Mouse (Mus musculus) myocyte (in vitro differentiated cells): ENCODE measurements at regions not wholly inside any gene's neighbourhood (a gene's known extent, or its start where the extent isn't known, plus 50 kb on each side); places are given as distances from the start of the nearest gene placed in this dataset.
A peak's percentile ranks its signal among the peaks of the same experiment; 100 is the strongest.

Source experiments
- H3K27me3 ChIP-seq: one replicate; pipeline ENCODE4 v1.6.1; 2011; ENCODE audit not compliant: control insufficient read depth, insufficient read depth, insufficient read length
- H3K36me3 ChIP-seq: one replicate; pipeline ENCODE4 v1.6.1; 2011; ENCODE audit not compliant: control insufficient read depth, insufficient read depth
- H3K4me2 ChIP-seq: one replicate; pipeline ENCODE4 v1.6.1; 2011; ENCODE audit warnings: low read depth, control low read depth
- H3K4me3 ChIP-seq: one replicate; pipeline ENCODE4 v1.5.1; 2011; ENCODE audit warnings: mild to moderate bottlenecking, control low read depth, moderate library complexity
- H3K79me2 ChIP-seq: one replicate; pipeline ENCODE4 v1.6.1; 2011; ENCODE audit not compliant: control insufficient read depth, insufficient read depth
- H3ac ChIP-seq: one replicate; pipeline ENCODE4 v1.6.1; 2011; ENCODE audit not compliant: control insufficient read depth, insufficient read length
- CEBPB ChIP-seq: IDR thresholded peaks from 2 replicates; pipeline ENCODE4 v1.6.1; 2011; ENCODE audit warnings: mild to moderate bottlenecking, moderate library complexity; ENCODE audit not compliant: poor library complexity, insufficient read depth, severe bottlenecking
- E2F4 ChIP-seq: IDR thresholded peaks from one replicate; pipeline ENCODE4 v1.6.1; 2011; ENCODE audit warnings: mild to moderate bottlenecking, control low read depth, moderate library complexity; ENCODE audit not compliant: insufficient read depth
- MAX ChIP-seq: IDR thresholded peaks from one replicate; pipeline ENCODE4 v1.6.1; 2011; ENCODE audit warnings: low read depth, mild to moderate bottlenecking, control low read depth
- MYOD1 ChIP-seq, 3 experiments: IDR thresholded peaks; one replicate each; pipeline ENCODE4 v1.6.1; 2011; ENCODE audit warnings: control low read depth in 2 of 3, low read depth in 2 of 3, mild to moderate bottlenecking in 2 of 3, moderate library complexity in 1 of 3; ENCODE audit not compliant: insufficient read length in 2 of 3, control insufficient read depth in 1 of 3
- MYOG ChIP-seq, 3 experiments: IDR thresholded peaks; one replicate each; pipeline ENCODE4 v1.6.1; 2011; ENCODE audit warnings: control low read depth in 2 of 3, low read depth in 2 of 3, mild to moderate bottlenecking in 2 of 3; ENCODE audit not compliant: insufficient read length in 2 of 3, control insufficient read depth in 1 of 3, insufficient read depth in 1 of 3
- POLR2A ChIP-seq: IDR thresholded peaks from one replicate; pipeline ENCODE4 v1.6.1; 2011; ENCODE audit warnings: low read depth, mild to moderate bottlenecking, control low read depth, moderate library complexity; ENCODE audit not compliant: insufficient read length
- POLR2AphosphoS2 ChIP-seq: IDR thresholded peaks from one replicate; pipeline ENCODE4 v1.6.1; 2011; ENCODE audit warnings: low read depth, control low read depth; ENCODE audit not compliant: insufficient read length
- REST ChIP-seq: IDR thresholded peaks from one replicate; pipeline ENCODE4 v1.6.1; 2011; ENCODE audit warnings: mild to moderate bottlenecking, control low read depth, moderate library complexity; ENCODE audit not compliant: insufficient read depth, insufficient read length
- SRF ChIP-seq: IDR thresholded peaks from one replicate; pipeline ENCODE4 v1.6.1; 2011; ENCODE audit warnings: low read depth; ENCODE audit not compliant: control insufficient read depth, insufficient read length
- TCF12 ChIP-seq: IDR thresholded peaks from one replicate; pipeline ENCODE4 v1.6.1; 2011; ENCODE audit warnings: mild to moderate bottlenecking, control low read depth; ENCODE audit not compliant: poor library complexity, insufficient read depth, severe bottlenecking
- TCF3 ChIP-seq: IDR thresholded peaks from one replicate; pipeline ENCODE4 v1.6.1; 2011; ENCODE audit warnings: low read depth, control low read depth; ENCODE audit not compliant: insufficient read length
- USF1 ChIP-seq: IDR thresholded peaks from one replicate; pipeline ENCODE4 v1.6.1; 2011; ENCODE audit warnings: low read depth, mild to moderate bottlenecking, control low read depth, moderate library complexity

- Histone ChIP-seq H3K4me3 (no peak overlapping the region), H3K79me2 (no peaks in the 10 kb centered on the region), H3K4me2 (no peak overlapping the region), H3K27me3 (no peaks in the 10 kb centered on the region), H3K36me3 (no peaks in the 10 kb centered on the region), H3ac (no peak overlapping the region)
- no peak for TF ChIP-seq REST
- TF ChIP-seq USF1: no peak
- TF ChIP-seq POLR2AphosphoS2: no peak
- no peak for TF ChIP-seq MYOG (IDR thresholded peaks at IDR 0.05; ENCODE audit: control insufficient read depth in 1 of 3, insufficient read depth in 1 of 3, insufficient read length in 2 of 3, low read depth in 2 of 3)
- no peak for TF ChIP-seq SRF
- no peak for TF ChIP-seq TCF12
- no peak for TF ChIP-seq MYOD1 (IDR thresholded peaks at IDR 0.05; ENCODE audit: control insufficient read depth in 1 of 3, insufficient read length in 2 of 3, low read depth in 2 of 3)
- TF ChIP-seq TCF3: no peak
- TF ChIP-seq CEBPB: no peak
- no peak for TF ChIP-seq MAX
- TF ChIP-seq E2F4: no peak
- TF ChIP-seq POLR2A: no peak
Measured at GRCm38 (mm10) chr15:5693810-5694209, 449.8 kb upstream of the Ptger4 start.

- Histone ChIP-seq H3ac (no peak overlapping the region), H3K27me3 (no peaks in the 10 kb centered on the region), H3K4me3 (no peak overlapping the region), H3K79me2 (no peaks in the 10 kb centered on the region), H3K36me3 (no peaks in the 10 kb centered on the region), H3K4me2 (no peak overlapping the region)
- TF ChIP-seq CEBPB (no peak), MYOG (IDR thresholded peaks at IDR 0.05; ENCODE audit: control insufficient read depth in 1 of 3, insufficient read depth in 1 of 3, insufficient read length in 2 of 3, low read depth in 2 of 3) (no peak), TCF3 (no peak), USF1 (no peak), MAX (no peak), POLR2A (no peak), SRF (no peak), E2F4 (no peak)
Measured at GRCm38 (mm10) chr15:5695015-5695414, 451.0 kb upstream of the Ptger4 start.

- H3ac ChIP-seq: no peak overlapping the region
- TF ChIP-seq MAX (no peak), MYOG (IDR thresholded peaks at IDR 0.05; ENCODE audit: control insufficient read depth in 1 of 3, insufficient read depth in 1 of 3, insufficient read length in 2 of 3, low read depth in 2 of 3) (no peak), POLR2AphosphoS2 (no peak), POLR2A (no peak), REST (no peak), E2F4 (no peak), CEBPB (no peak), USF1 (no peak), MYOD1 (IDR thresholded peaks at IDR 0.05; ENCODE audit: control insufficient read depth in 1 of 3, insufficient read length in 2 of 3, low read depth in 2 of 3) (no peak)
- no peak overlapping the region for H3K4me3 ChIP-seq
Measured at GRCm38 (mm10) chr15:5708454-5708853, 464.5 kb upstream of the Ptger4 start.

GRCm38 (mm10) chr15:5740658-5741057, 496.7 kb upstream of the Ptger4 start:
- H3K79me2 ChIP-seq: no peaks in the 10 kb centered on the region
- H3ac ChIP-seq: no peak overlapping the region
- no peak overlapping the region for H3K4me2 ChIP-seq
- no peaks in the 10 kb centered on the region for H3K36me3 ChIP-seq
- H3K4me3 ChIP-seq: no peak overlapping the region
- no peaks in the 10 kb centered on the region for H3K27me3 ChIP-seq
- no peak for TF ChIP-seq MYOG (IDR thresholded peaks at IDR 0.05; ENCODE audit: control insufficient read depth in 1 of 3, insufficient read depth in 1 of 3, insufficient read length in 2 of 3, low read depth in 2 of 3)
- no peak for TF ChIP-seq REST
- no peak for TF ChIP-seq POLR2AphosphoS2
- no peak for TF ChIP-seq CEBPB
- no peak for TF ChIP-seq E2F4
- no peak for TF ChIP-seq SRF
- TF ChIP-seq TCF3: no peak
- no peak for TF ChIP-seq POLR2A

More at GRCm38 (mm10) chr15:5708454-5708853, 464.5 kb upstream of the Ptger4 start:
- Histone ChIP-seq H3K27me3 (no peaks in the 10 kb centered on the region), H3K4me2 (no peak overlapping the region), H3K36me3 (no peaks in the 10 kb centered on the region), H3K79me2 (no peaks in the 10 kb centered on the region)

GRCm38 (mm10) chr15:5743893-5744292, 499.9 kb upstream of the Ptger4 start:
- Histone ChIP-seq H3K4me3 (no peak overlapping the region), H3K27me3 (no peaks in the 10 kb centered on the region), H3K79me2 (no peaks in the 10 kb centered on the region), H3ac (no peak overlapping the region), H3K4me2 (no peak overlapping the region), H3K36me3 (no peaks in the 10 kb centered on the region)
- TF ChIP-seq MYOD1 (IDR thresholded peaks at IDR 0.05; ENCODE audit: control insufficient read depth in 1 of 3, insufficient read length in 2 of 3, low read depth in 2 of 3): peak in 2 of 3 experiments; percentile 54 to 71
- no peak for TF ChIP-seq CEBPB

GRCm38 (mm10) chr15:5758690-5759089, 514.7 kb upstream of the Ptger4 start:
- Histone ChIP-seq H3K36me3 (no peaks in the 10 kb centered on the region), H3K79me2 (no peaks in the 10 kb centered on the region), H3K4me2 (no peak overlapping the region), H3ac (no peak overlapping the region), H3K27me3 (no peaks in the 10 kb centered on the region), H3K4me3 (no peak overlapping the region)
- TF ChIP-seq USF1 (no peak), CEBPB (no peak), MYOD1 (IDR thresholded peaks at IDR 0.05; ENCODE audit: control insufficient read depth in 1 of 3, insufficient read length in 2 of 3, low read depth in 2 of 3) (no peak), SRF (no peak), REST (no peak), MAX (no peak), TCF3 (no peak), MYOG (IDR thresholded peaks at IDR 0.05; ENCODE audit: control insufficient read depth in 1 of 3, insufficient read depth in 1 of 3, insufficient read length in 2 of 3, low read depth in 2 of 3) (no peak), TCF12 (no peak), POLR2A (no peak)
